ENCODE assay signal across 8 mouse cellular contexts in genomic region chr1:73828996-73829395, GRCm38 (mm10).
DNase-seq lines count a peak whose midpoint lies in the region.

No protein-coding gene starts in this region.

- DNase-seq in adrenal gland, postnatal 10 days: peak; percentile 29
- no peak for DNase-seq in adrenal gland, adult 8-10 months
- peak; percentile 10 to 21 for DNase-seq in kidney, postnatal 4 days
- no peak for DNase-seq in kidney, adult 8-10 months
- peak; percentile 94 for DNase-seq in cerebellum, adult 11-12 months
- peak; percentile 15 to 42 for DNase-seq in layer of hippocampus, postnatal 25 days (ENCODE audit: extremely low spot score in 1 of 2, low spot score in 1 of 2)
- DNase-seq in retina, embryonic 14.5 days (ENCODE audit: low spot score): no peak
- no peak for DNase-seq in ovary, postnatal 10 days (ENCODE audit: low spot score)

Comparison
In these comparisons a context has a peak if more than half of its experiments do, and no peak if none do; other contexts are left out.
1. DNase-seq: peak in adrenal gland, postnatal 10 days (single experiment), kidney, postnatal 4 days (2 of 2), cerebellum, adult 11-12 months (single experiment) and layer of hippocampus, postnatal 25 days (2 of 2); none in adrenal gland, adult 8-10 months (single experiment), kidney, adult 8-10 months (0 of 2), retina, embryonic 14.5 days (single experiment) and ovary, postnatal 10 days (single experiment).